Mouse (Mus musculus) midbrain, postnatal 0 days (tissue): Measurements from ENCODE around the gene Snn. TPM values are rescaled to one million over a fixed set of nuclear protein-coding genes. Genes with fewer than 3 reads are reported as not detected.

Source experiments
- ATAC-seq: fragments of 200-750 bp; cut with Nextera tagmentation; 2 replicates; pipeline ENCODE4 v1.8.0; 2017; ENCODE audit warnings: moderate number of reproducible peaks, mild to moderate bottlenecking, moderate TSS enrichment, moderate library complexity; ENCODE audit not compliant: low FRiP score
- DNase-seq: peaks from one replicate; pipeline ENCODE4 v3.0.0-alpha.2; 2015; ENCODE audit warnings: low spot score
- H3K27ac ChIP-seq: fragments of 300-500 bp; sonication (generic); 2 replicates; pipeline ENCODE4 v1.5.1; 2014; ENCODE audit warnings: low read depth, mild to moderate bottlenecking, low read length, mixed read lengths
- H3K27me3 ChIP-seq: fragments of 300-500 bp; sonication (generic); 2 replicates; pipeline ENCODE4 v1.6.1; 2014; ENCODE audit warnings: low read length, control low read depth, mixed read lengths; ENCODE audit not compliant: insufficient read depth
- H3K36me3 ChIP-seq: fragments of 300-500 bp; sonication (generic); 2 replicates; pipeline ENCODE4 v1.6.1; 2014; ENCODE audit warnings: low read length, control low read depth, mixed read lengths; ENCODE audit not compliant: insufficient read depth
- H3K4me1 ChIP-seq: fragments of 300-500 bp; sonication (generic); 2 replicates; pipeline ENCODE4 v1.6.1; 2014; ENCODE audit warnings: mild to moderate bottlenecking, control low read depth, antibody characterized with exemption, low read length, mixed read lengths; ENCODE audit not compliant: insufficient read depth
- H3K4me2 ChIP-seq: fragments of 300-500 bp; sonication (generic); 2 replicates; pipeline ENCODE4 v1.6.1; 2014; ENCODE audit warnings: low read depth, mild to moderate bottlenecking, low read length, mixed read lengths; ENCODE audit not compliant: poor library complexity, severe bottlenecking
- H3K4me3 ChIP-seq: fragments of 300-500 bp; sonication (generic); 2 replicates; pipeline ENCODE4 v1.5.1; 2014; ENCODE audit warnings: low read depth, mild to moderate bottlenecking, low read length, moderate library complexity
- H3K9ac ChIP-seq: fragments of 300-500 bp; sonication (generic); replicated peaks from 2 replicates; pipeline ENCODE4 v1.6.1; 2014; ENCODE audit warnings: mild to moderate bottlenecking, low read length, moderate library complexity, mixed read lengths; ENCODE audit not compliant: poor library complexity, severe bottlenecking
- H3K9me3 ChIP-seq: fragments of 300-500 bp; sonication (generic); 2 replicates; pipeline ENCODE4 v1.6.1; 2016; ENCODE audit warnings: low read length, control low read depth
- CTCF ChIP-seq: IDR thresholded peaks from 2 replicates; pipeline ENCODE4 v1.5.1; 2016; ENCODE audit warnings: antibody characterized with exemption, mild to moderate bottlenecking
- WGBS: fragments of 180-500 bp; shearing (Covaris S2); extraction: QIAGEN DNeasy Blood & Tissue Kit; methylation state at CpG from one replicate; pipeline ENCODE4 v1.1.7; 2014; 5-methylcytosine and 5-hydroxymethylcytosine counted together
- polyA plus RNA-seq: library from polyadenylated mRNA; unstranded; fragments of >200 nt; fragmentation: Nextera tagmentation; extraction: Ambion mirVana; gene quantifications from 2 replicates; pipeline ENCODE4 v1.2.1, GENCODE M21; 2015
- total RNA-seq: library from RNA; depleted of rRNA; stranded (reverse); fragments of >200 nt; gene quantifications from 2 replicates; pipeline ENCODE4 v1.2.3, GENCODE M21; 2014

The Snn gene
- total and polyA plus RNA-seq, 2 experiments from 2014 or later = 122 to 241 TPM

DNA sequence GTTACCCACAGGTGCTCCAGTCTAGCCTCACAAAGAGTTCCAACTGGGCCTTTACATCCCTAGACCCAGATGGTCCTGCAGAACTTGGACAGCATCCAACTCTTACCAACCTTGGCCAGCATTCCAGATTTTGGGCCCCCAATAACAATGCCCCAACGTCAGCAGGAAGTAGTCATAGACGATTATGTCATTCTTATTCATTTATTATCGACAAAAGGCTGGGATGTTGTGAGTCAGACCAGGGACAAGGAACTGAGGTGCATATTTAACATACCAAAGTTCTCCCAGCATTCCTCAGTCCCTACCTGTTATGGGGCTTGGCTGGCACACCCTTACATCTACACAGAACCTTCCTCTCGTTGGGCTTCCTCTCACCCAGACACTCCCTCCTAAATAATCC lies 44.4 kb upstream of the Snn start:
- DNase-seq = no peak

DNA sequence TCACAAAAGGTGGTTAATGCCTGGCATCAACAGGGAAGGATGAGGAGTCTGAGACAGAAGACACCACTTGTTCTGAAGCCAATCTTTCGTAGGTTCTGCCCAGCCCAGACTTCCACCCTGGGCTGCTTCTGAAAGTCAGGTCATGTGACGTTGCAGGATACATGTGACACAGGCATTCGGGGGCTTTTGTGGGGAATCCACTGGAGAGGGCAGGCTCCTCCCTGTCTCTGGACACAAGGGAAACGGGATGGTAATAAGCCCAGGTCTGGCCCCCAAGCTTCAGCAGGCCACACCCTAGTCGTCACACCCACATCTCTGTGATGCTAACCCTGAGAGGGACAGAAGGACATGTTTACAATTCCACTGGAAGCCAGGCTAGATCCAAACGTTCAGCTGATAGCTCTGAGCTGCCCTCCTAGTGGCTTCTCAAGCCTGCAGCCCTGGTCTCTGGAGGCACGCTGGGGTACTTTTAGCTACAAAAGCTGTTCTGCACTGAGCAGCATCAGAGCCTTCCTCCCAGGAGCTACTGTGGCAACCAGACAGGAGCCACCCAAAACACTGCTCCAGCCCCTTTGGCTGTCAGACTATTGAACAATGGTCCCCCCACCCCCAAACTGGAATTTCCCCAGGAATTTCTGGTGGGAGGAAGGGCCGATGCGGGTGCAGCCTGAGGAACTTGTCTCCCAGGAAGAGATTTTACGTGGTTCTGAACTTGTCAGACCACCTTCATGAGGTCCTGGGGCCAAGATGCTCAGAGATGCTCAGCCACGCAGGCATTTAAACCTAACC lies 42.7 kb upstream of the Snn start:
- ATAC-seq = no peak
- no peak for DNase-seq
- Histone ChIP-seq H3K9me3 (no peaks in the 10 kb centered on the region), H3K27ac (no peak overlapping the region), H3K9ac (no peak overlapping the region), H3K4me1 (no peaks in the 10 kb centered on the region), H3K27me3 (no peaks in the 10 kb centered on the region), H3K36me3 (no peaks in the 10 kb centered on the region), H3K4me2 (no peak overlapping the region), H3K4me3 (no peak overlapping the region)
- WGBS = 61% methylated on average over 11 of the region's 11 CpGs
- TF ChIP-seq CTCF = no peak

More for the DNA sequence above, 44.4 kb upstream of the Snn start:
- H3K4me1 ChIP-seq = no peaks in the 10 kb centered on the region
- no peaks in the 10 kb centered on the region for H3K9me3 ChIP-seq
- no peaks in the 10 kb centered on the region for H3K27me3 ChIP-seq
- H3K36me3 ChIP-seq = no peaks in the 10 kb centered on the region
- H3K9ac ChIP-seq = no peak overlapping the region
- WGBS = 81% methylated on average over 4 of the region's 4 CpGs
- ATAC-seq = no peak
- H3K4me3 ChIP-seq = no peak overlapping the region
- no peak overlapping the region for H3K4me2 ChIP-seq
- no peak overlapping the region for H3K27ac ChIP-seq
- no peak for TF ChIP-seq CTCF

DNA sequence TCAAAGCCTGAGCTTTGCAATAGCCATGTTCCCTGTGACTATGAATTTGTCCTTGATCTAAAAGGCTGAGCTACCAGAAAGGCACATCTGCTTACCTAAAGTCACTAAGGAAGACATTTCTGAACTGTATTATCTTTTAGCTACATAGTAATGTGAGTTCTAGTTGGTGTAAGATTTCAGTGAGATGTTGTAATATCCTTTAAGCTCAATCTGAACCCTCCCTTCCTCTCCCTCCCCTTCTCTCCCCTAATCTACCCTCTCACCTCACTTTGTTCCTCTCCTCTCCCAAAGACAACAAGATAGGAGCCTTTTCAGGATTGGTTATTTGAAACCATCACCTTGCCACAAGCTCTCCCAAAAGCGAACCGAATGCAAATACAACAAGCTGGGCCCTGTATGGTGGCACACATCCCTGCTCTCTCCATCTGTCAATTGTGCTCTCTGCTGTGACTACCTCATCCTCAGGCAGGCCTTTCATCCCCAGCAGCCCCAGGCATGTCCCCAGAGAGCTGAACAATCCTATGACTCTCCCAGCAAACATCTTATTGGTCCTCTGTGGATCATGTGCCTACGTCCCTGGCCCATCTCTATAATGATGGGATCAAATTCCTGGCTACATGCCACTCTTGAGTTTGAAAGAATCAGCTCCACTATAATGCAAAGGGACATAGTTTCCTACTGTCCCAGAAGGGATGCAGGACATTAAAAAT lies 39.2 kb upstream of the Snn start:
- WGBS = 39% methylated on average over 3 of the region's 3 CpGs
- DNase-seq (peak; percentile 55), ATAC-seq (peak; percentile 49; the same call in 1 of the 2 replicates)
- no peaks in the 10 kb centered on the region for H3K27me3 ChIP-seq
- no peak overlapping the region for H3K4me3 ChIP-seq
- no peaks in the 10 kb centered on the region for H3K36me3 ChIP-seq
- H3K4me2 ChIP-seq = no peak overlapping the region
- H3K27ac ChIP-seq = no peak overlapping the region
- H3K4me1 ChIP-seq = no peaks in the 10 kb centered on the region
- no peak for TF ChIP-seq CTCF
- H3K9me3 ChIP-seq = no peaks in the 10 kb centered on the region
- H3K9ac ChIP-seq = no peak overlapping the region

DNA sequence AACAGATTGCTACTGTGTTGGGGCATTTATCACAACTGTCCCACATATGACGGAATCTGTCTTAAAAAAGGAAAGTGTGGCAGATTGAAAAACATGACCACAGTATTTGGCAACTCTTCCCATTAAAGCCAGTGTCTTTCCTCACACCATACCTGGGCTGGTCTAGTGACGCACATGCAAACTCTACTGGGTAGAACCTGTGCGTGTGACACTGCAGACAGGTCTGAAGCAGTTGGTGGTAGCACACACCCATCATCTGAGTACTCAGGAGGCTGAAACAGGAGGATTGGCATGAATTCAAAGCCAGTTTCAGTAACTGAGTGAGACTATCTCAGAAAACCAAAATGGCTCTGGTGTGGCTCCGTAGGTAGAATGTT lies 38.6 kb upstream of the Snn start:
- Histone ChIP-seq H3K4me2 (no peak overlapping the region), H3K27me3 (no peaks in the 10 kb centered on the region), H3K9me3 (no peaks in the 10 kb centered on the region), H3K4me1 (no peaks in the 10 kb centered on the region), H3K36me3 (no peaks in the 10 kb centered on the region), H3K27ac (no peak overlapping the region), H3K9ac (no peak overlapping the region), H3K4me3 (no peak overlapping the region)
- TF ChIP-seq CTCF = no peak
- ATAC-seq = no peak; the same call in 1 of the 2 replicates
- WGBS = 92% methylated on average over 4 of the region's 4 CpGs
- no peak for DNase-seq

DNA sequence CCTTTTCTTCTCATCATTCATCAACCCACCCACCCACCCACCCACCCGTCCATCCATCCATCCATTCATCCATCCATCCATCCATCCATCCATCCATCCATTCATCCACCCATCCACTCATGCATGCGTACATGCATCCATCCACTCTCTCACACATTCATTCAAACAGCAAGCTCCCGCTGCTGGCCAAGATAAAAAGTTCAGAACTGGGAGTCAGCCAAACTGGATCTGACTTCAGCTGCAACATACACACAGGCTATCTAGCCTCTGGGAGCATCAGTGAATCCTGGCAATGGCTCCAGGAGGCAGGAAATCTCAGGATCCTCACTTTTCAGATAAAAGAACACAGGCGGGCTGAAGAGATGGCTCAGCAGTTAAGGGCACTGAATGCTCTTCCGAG lies 37.1 kb upstream of the Snn start:
- WGBS = 82% methylated on average over 5 of the region's 5 CpGs
- Histone ChIP-seq H3K9me3 (no peaks in the 10 kb centered on the region), H3K9ac (no peak overlapping the region), H3K4me2 (no peak overlapping the region), H3K27ac (no peak overlapping the region), H3K36me3 (no peaks in the 10 kb centered on the region), H3K4me1 (no peaks in the 10 kb centered on the region), H3K4me3 (no peak overlapping the region), H3K27me3 (no peaks in the 10 kb centered on the region)
- DNase-seq = no peak
- no peak for ATAC-seq
- no peak for TF ChIP-seq CTCF

DNA sequence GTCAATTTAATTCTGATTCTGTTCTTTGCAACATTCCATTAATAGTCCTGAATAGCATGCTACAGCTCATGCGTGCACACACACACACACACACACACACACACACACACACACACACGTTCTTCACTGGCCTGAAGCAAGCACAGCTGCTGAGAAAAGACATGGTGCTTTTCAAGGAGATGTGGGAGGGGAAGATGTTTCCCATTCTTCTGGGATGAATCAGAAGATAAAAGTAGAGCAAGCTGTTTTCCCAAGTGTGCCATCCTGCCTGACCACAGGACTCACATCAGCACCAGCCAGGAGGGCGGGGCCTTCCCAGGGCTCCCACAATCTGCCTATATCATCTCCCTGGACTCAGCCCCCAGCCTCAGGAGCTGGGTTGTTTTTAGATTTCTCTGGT lies 35.9 kb upstream of the Snn start:
- Histone ChIP-seq H3K27ac (no peak overlapping the region), H3K27me3 (no peaks in the 10 kb centered on the region), H3K4me3 (no peak overlapping the region), H3K9me3 (no peaks in the 10 kb centered on the region), H3K4me2 (no peak overlapping the region), H3K4me1 (no peaks in the 10 kb centered on the region), H3K36me3 (no peaks in the 10 kb centered on the region), H3K9ac (no peak overlapping the region)
- DNase-seq (no peak), ATAC-seq (no peak)
- TF ChIP-seq CTCF = no peak
- WGBS = 62% methylated on average over 3 of the region's 3 CpGs
